Comparison of ENCODE assay signal across 21 mouse cellular contexts in the genomic region with DNA sequence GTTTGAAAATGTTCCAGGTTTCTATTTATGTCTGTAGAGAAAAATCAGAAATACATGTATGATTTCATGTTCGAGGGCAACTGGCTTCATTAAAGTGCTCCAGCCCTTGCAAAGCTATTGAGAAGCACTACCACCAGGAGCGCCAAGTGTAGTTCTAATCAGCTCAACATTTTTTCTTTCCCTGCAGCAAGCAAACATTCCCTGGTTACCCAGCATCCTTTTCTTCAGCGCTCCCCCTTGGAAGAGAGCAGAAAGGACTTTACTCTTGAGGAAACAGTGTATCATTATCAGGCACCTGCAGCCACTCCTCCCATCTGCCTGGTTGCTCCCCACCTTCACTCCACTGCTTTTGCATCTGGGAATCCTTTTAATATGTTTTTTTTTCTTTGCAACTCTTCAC. TPM values are rescaled to one million over a fixed set of nuclear protein-coding genes. Genes with fewer than 3 reads are reported as not detected.
DNase-seq lines count a peak whose midpoint lies in the region; ATAC-seq lines count a peak whose summit lies in the region.
"Had no signal": no experiment of that assay in that cellular context is flagged by ENCODE, and none has a peak within 500 bp of the region (broad histone marks: within the 10 kb centered on the region; RNA-seq: fewer than 3 reads in every experiment).

No protein-coding gene starts in this region.

- no peak overlapping the region for H3K27ac ChIP-seq in midbrain, embryonic 14.5 days (replicated peaks; ENCODE audit: low read depth, low read length)
- H3K27ac ChIP-seq in midbrain, embryonic 10.5 days (replicated peaks): no peak overlapping the region
- peak overlapping the region; percentile 83 for H3K27ac ChIP-seq in intestine, embryonic 16.5 days (ENCODE audit: low read length)
- H3K27ac ChIP-seq in stomach, embryonic 15.5 days: peak overlapping the region; percentile 76
- H3K27ac ChIP-seq: embryonic facial prominence, embryonic 10.5 days; forebrain, embryonic 10.5 days; gastrocnemius, adult 2 months; heart, embryonic 13.5 days had no signal

- no peak for ATAC-seq in midbrain, embryonic 14.5 days (ENCODE audit: low FRiP score, low TSS enrichment)
- ATAC-seq in intestine, embryonic 16.5 days: peak; percentile 83
- peak; percentile 40; the same call in 1 of the 2 replicates for ATAC-seq in stomach, embryonic 15.5 days (ENCODE audit: insufficient read depth, low FRiP score, low read depth)
- ATAC-seq: activated CD4-positive, CD25-positive, alpha-beta regulatory T cell, adult 4 months; forebrain, embryonic 14.5 days; Patski had no signal

- no peak overlapping the region for H3K9ac ChIP-seq in midbrain, embryonic 14.5 days (replicated peaks; ENCODE audit: low read length)
- H3K9ac ChIP-seq in intestine, embryonic 16.5 days (ENCODE audit: low read depth, low read length): no peak overlapping the region
- no peak overlapping the region for H3K9ac ChIP-seq in stomach, embryonic 15.5 days
- H3K9ac ChIP-seq: heart, embryonic 13.5 days had no signal

- 83% methylated on average over 3 of the region's 3 CpGs for WGBS in midbrain, embryonic 14.5 days
- 87% methylated on average over 3 of the region's 3 CpGs for WGBS in midbrain, embryonic 10.5 days
- WGBS in intestine, embryonic 16.5 days: 55% methylated on average over 3 of the region's 3 CpGs
- 75% methylated on average over 3 of the region's 3 CpGs for WGBS in stomach, embryonic 15.5 days

- DNase-seq in midbrain, embryonic 14.5 days: peak; percentile 6
- no peak for DNase-seq in midbrain, embryonic 10.5 days (ENCODE audit: low spot score)
- DNase-seq in adipocyte (ENCODE audit: low spot score): no peak
- no peak for DNase-seq in urinary bladder, postnatal 4 days (ENCODE audit: low spot score in 2 of 2)
- DNase-seq: adrenal gland, adult 2 months; adrenal gland, postnatal 25 days; cerebellum, adult 2 months; cerebellum, postnatal 10 days; gastrocnemius, adult 2 months; gastrocnemius, postnatal 25 days; heart, adult 11 months; heart, postnatal 36 days had no signal

- H3K36me3 ChIP-seq in midbrain, embryonic 14.5 days (ENCODE audit: control insufficient read depth, insufficient read depth, low read length): no peaks in the 10 kb centered on the region
- no peaks in the 10 kb centered on the region for H3K36me3 ChIP-seq in midbrain, embryonic 10.5 days
- H3K36me3 ChIP-seq in intestine, embryonic 16.5 days (ENCODE audit: control insufficient read depth, insufficient read depth, low read length): no peaks in the 10 kb centered on the region
- H3K36me3 ChIP-seq in stomach, embryonic 15.5 days: no peaks in the 10 kb centered on the region
- H3K36me3 ChIP-seq: embryonic facial prominence, embryonic 10.5 days; forebrain, embryonic 10.5 days; heart, embryonic 13.5 days had no signal

- no peak overlapping the region for H3K4me2 ChIP-seq in midbrain, embryonic 14.5 days (ENCODE audit: low read length)
- no peak overlapping the region for H3K4me2 ChIP-seq in intestine, embryonic 16.5 days (ENCODE audit: low read depth, low read length)
- no peak overlapping the region for H3K4me2 ChIP-seq in stomach, embryonic 15.5 days
- H3K4me2 ChIP-seq: heart, embryonic 13.5 days had no signal

- no peaks in the 10 kb centered on the region for H3K4me1 ChIP-seq in midbrain, embryonic 14.5 days (ENCODE audit: control insufficient read depth, insufficient read depth, low read length)
- no peaks in the 10 kb centered on the region for H3K4me1 ChIP-seq in midbrain, embryonic 10.5 days
- peaks cover 3% of the 10 kb centered on the region; the same call in 1 of the 2 replicates for H3K4me1 ChIP-seq in intestine, embryonic 16.5 days (ENCODE audit: control insufficient read depth, insufficient read depth, low read length)
- H3K4me1 ChIP-seq in stomach, embryonic 15.5 days: 0 out of 2 replicates have a peak, but pooled peaks cover 9% of the 10 kb centered on the region
- H3K4me1 ChIP-seq: embryonic facial prominence, embryonic 10.5 days; forebrain, embryonic 10.5 days had no signal

- H3K27me3 ChIP-seq in midbrain, embryonic 14.5 days (ENCODE audit: control insufficient read depth, insufficient read depth, low read length): no peaks in the 10 kb centered on the region
- no peaks in the 10 kb centered on the region for H3K27me3 ChIP-seq in midbrain, embryonic 10.5 days (ENCODE audit: low read depth, poor library complexity, severe bottlenecking)
- no peaks in the 10 kb centered on the region for H3K27me3 ChIP-seq in intestine, embryonic 16.5 days (replicated peaks; ENCODE audit: control insufficient read depth, insufficient read depth, low read length)
- H3K27me3 ChIP-seq in stomach, embryonic 15.5 days (replicated peaks): no peaks in the 10 kb centered on the region
- H3K27me3 ChIP-seq: CH12.LX; heart, embryonic 13.5 days; Patski had no signal

- H3K4me3 ChIP-seq in midbrain, embryonic 14.5 days (replicated peaks; ENCODE audit: low read depth, low read length): no peak overlapping the region
- no peak overlapping the region for H3K4me3 ChIP-seq in midbrain, embryonic 10.5 days
- no peak overlapping the region for H3K4me3 ChIP-seq in intestine, embryonic 16.5 days (ENCODE audit: low read length)
- no peak overlapping the region for H3K4me3 ChIP-seq in stomach, embryonic 15.5 days (replicated peaks)
- H3K4me3 ChIP-seq: embryonic facial prominence, embryonic 10.5 days; forebrain, embryonic 10.5 days; gastrocnemius, adult 2 months; heart, embryonic 13.5 days had no signal

- no peaks in the 10 kb centered on the region for H3K9me3 ChIP-seq in midbrain, embryonic 14.5 days (ENCODE audit: control insufficient read depth, low read length)
- no peaks in the 10 kb centered on the region for H3K9me3 ChIP-seq in midbrain, embryonic 10.5 days (replicated peaks)
- no peaks in the 10 kb centered on the region for H3K9me3 ChIP-seq in intestine, embryonic 16.5 days (ENCODE audit: control insufficient read depth, low read length)
- H3K9me3 ChIP-seq in stomach, embryonic 15.5 days: no peaks in the 10 kb centered on the region
- H3K9me3 ChIP-seq: embryonic facial prominence, embryonic 10.5 days; forebrain, embryonic 10.5 days; heart, embryonic 13.5 days had no signal

RNA-seq across cellular contexts. Expression of a gene that starts 45.3 kb away (rescaled TPM):
- polyA plus RNA-seq in midbrain, embryonic 14.5 days (2014; fragmentation: Nextera tagmentation; extraction: Ambion mirVana): not detected in 2 replicates
- polyA plus RNA-seq in midbrain, embryonic 10.5 days (2016; fragmentation: Nextera tagmentation; extraction: Ambion mirVana): 0.20 and 0.31 TPM in 2 replicates
- 11.2 and 13.1 TPM in 2 replicates for polyA plus RNA-seq in intestine, embryonic 16.5 days (2015; fragmentation: Nextera tagmentation; extraction: Ambion mirVana)
- polyA plus RNA-seq in stomach, embryonic 15.5 days (2015; fragmentation: Nextera tagmentation; extraction: Ambion mirVana): 8.9 and 9.4 TPM in 2 replicates
- polyA plus RNA-seq: activated CD4-positive, CD25-positive, alpha-beta regulatory T cell, adult 4 months; adrenal gland, adult 2 months; forebrain, embryonic 14.5 days; Patski had no signal

Comparison
In these comparisons a context has a peak if more than half of its experiments do, and no peak if none do; other contexts are left out.
1. H3K27ac ChIP-seq: peak in intestine, embryonic 16.5 days (single experiment) and stomach, embryonic 15.5 days (single experiment); none in midbrain, embryonic 14.5 days (single experiment) and midbrain, embryonic 10.5 days (single experiment).